Mouse (Mus musculus): ENCODE measurements at regions not wholly inside any gene's neighbourhood (a gene's known extent, or its start where the extent isn't known, plus 50 kb on each side); places are given as distances from the start of the nearest gene placed in this dataset.

DNA sequence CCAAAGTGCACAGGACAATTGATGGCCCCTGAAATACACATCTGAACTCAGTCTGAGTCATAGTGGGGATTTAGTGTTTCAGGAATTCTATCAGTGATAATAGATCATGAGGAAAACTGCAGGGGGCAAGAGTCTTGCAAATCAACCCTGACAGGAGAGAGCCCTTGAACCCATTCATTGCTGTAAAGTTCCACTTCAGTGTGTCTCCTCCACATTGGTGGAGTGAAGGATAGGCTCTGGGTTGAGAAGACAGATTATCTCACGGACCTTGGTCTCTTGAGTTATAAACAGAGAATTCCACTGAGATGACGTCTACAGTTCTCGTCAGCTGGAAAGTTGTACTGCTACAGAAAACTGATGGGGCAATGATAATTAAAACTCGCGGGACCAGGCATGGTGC lies 97.3 kb upstream of the Abca1 start:
- Histone ChIP-seq H3K4me2 (ENCODE audit: insufficient read depth, low read depth, poor library complexity, severe bottlenecking) (no peak overlapping the region), H3K36me3 (replicated peaks in 1 of 2; ENCODE audit: control insufficient read depth in 1 of 2, insufficient read depth in 1 of 2, low read length in 1 of 2) (no peaks in the 10 kb centered on the region), H3K9me3 (replicated peaks; ENCODE audit: low read length) (no peaks in the 10 kb centered on the region), H3K9ac (ENCODE audit: insufficient read depth, low read depth) (no peak overlapping the region), H3K4me3 (replicated peaks in 1 of 3; ENCODE audit: low read depth in 2 of 3, low read length in 2 of 3, poor library complexity in 1 of 3) (no peak overlapping the region), H3K27ac (ENCODE audit: insufficient read depth, low read depth) (no peak overlapping the region), H3K4me1 (ENCODE audit: control insufficient read depth in 1 of 2, insufficient read depth in 2 of 2) (no peaks in the 10 kb centered on the region), H3K27me3 (replicated peaks) (no peaks in the 10 kb centered on the region), H3K79me2 (replicated peaks; ENCODE audit: control insufficient read depth, extremely low read depth, insufficient read depth, poor library complexity, severe bottlenecking) (no peaks in the 10 kb centered on the region)
- TF ChIP-seq CHD1 (IDR thresholded peaks at IDR 0.05; ENCODE audit: low read depth, low read length): no peak
- TF ChIP-seq MXI1 (IDR thresholded peaks at IDR 0.05; ENCODE audit: low read depth, low read length): no peak
- no peak for TF ChIP-seq HCFC1 (IDR thresholded peaks at IDR 0.05; ENCODE audit: low read depth, low read length)
- no peak for TF ChIP-seq ZKSCAN1 (IDR thresholded peaks at IDR 0.05; ENCODE audit: borderline replicate concordance, low read depth, low read length)
- no peak for TF ChIP-seq GABPA (IDR thresholded peaks at IDR 0.05; ENCODE audit: insufficient replicate concordance, low read depth, low read length)
- no peak for TF ChIP-seq UBTF (IDR thresholded peaks at IDR 0.05; ENCODE audit: low read depth, low read length)
- no peak for TF ChIP-seq RAD21 (IDR thresholded peaks at IDR 0.05; ENCODE audit: low read depth, low read length)
- TF ChIP-seq POLR2AphosphoS2 (IDR thresholded peaks at IDR 0.05; ENCODE audit: low read depth, low read length): no peak
- no peak for TF ChIP-seq NRF1 (IDR thresholded peaks at IDR 0.05; ENCODE audit: low read depth, low read length)
- no peak for TF ChIP-seq MYC (IDR thresholded peaks at IDR 0.05; ENCODE audit: low read depth, low read length)
- no peak for TF ChIP-seq NELFE (IDR thresholded peaks at IDR 0.05; ENCODE audit: low read depth, low read length)
- TF ChIP-seq EP300 (IDR thresholded peaks at IDR 0.05; ENCODE audit: low read length): no peak
- no peak for TF ChIP-seq IRF4 (IDR thresholded peaks at IDR 0.05; ENCODE audit: low read depth, low read length)
- TF ChIP-seq JUN (IDR thresholded peaks at IDR 0.05; ENCODE audit: insufficient read depth, low read depth, low read length): no peak
- in situ Hi-C loops (cut with MboI; ENCODE audit: low pct_ligation_motif_present, low pct_unique_long_range_greater_than_20kb, low sequenced_read_pairs): no loop called here
- dilution Hi-C loops (cut with MboI; ENCODE audit: extremely low pct_ligation_motif_present, extremely low pct_unique_long_range_greater_than_20kb, low sequenced_read_pairs): no loop called here
- DNase-seq (ENCODE audit: extremely low read depth): no peak

DNA sequence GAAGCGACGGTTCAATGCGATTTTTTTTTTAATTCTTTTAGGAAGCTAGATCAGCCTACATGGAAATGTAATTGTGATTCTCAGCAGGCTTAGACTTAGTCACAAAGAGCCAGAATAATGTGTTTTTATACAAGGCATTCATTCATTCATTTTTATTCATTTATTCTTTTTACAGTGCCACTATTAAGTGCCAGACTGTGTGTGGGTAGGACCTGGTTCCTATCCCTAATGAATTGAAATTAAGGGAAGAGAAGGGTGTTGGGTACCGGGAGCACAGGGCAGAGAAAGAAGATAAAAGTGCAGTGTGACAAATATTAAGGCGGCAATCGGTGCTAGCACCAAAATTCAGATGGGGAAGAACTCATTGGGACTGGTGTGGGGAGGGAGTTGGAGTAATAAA lies 94.8 kb upstream of the Abca1 start:
- Histone ChIP-seq H3K79me2 (replicated peaks; ENCODE audit: control insufficient read depth, extremely low read depth, insufficient read depth, poor library complexity, severe bottlenecking) (no peaks in the 10 kb centered on the region), H3K9ac (ENCODE audit: insufficient read depth, low read depth) (no peak overlapping the region), H3K4me3 (replicated peaks in 1 of 3; ENCODE audit: low read depth in 2 of 3, low read length in 2 of 3, poor library complexity in 1 of 3) (no peak overlapping the region), H3K9me3 (replicated peaks; ENCODE audit: low read length) (no peaks in the 10 kb centered on the region), H3K4me2 (ENCODE audit: insufficient read depth, low read depth, poor library complexity, severe bottlenecking) (no peak overlapping the region), H3K36me3 (replicated peaks in 1 of 2; ENCODE audit: control insufficient read depth in 1 of 2, insufficient read depth in 1 of 2, low read length in 1 of 2) (no peaks in the 10 kb centered on the region), H3K27me3 (replicated peaks) (no peaks in the 10 kb centered on the region), H3K27ac (ENCODE audit: insufficient read depth, low read depth) (no peak overlapping the region), H3K4me1 (ENCODE audit: control insufficient read depth in 1 of 2, insufficient read depth in 2 of 2) (no peaks in the 10 kb centered on the region)
- DNase-seq (ENCODE audit: extremely low read depth): no peak
- in situ Hi-C loops (cut with MboI; ENCODE audit: low pct_ligation_motif_present, low pct_unique_long_range_greater_than_20kb, low sequenced_read_pairs) (no loop called here), dilution Hi-C loops (cut with MboI; ENCODE audit: extremely low pct_ligation_motif_present, extremely low pct_unique_long_range_greater_than_20kb, low sequenced_read_pairs) (no loop called here)
- TF ChIP-seq USF2 (conservative IDR thresholded peaks at IDR 0.05; ENCODE audit: low read depth, low read length): no peak
- no peak for TF ChIP-seq POLR2A (IDR thresholded peaks at IDR 0.05; ENCODE audit: low read depth, low read length)
- no peak for TF ChIP-seq NELFE (IDR thresholded peaks at IDR 0.05; ENCODE audit: low read depth, low read length)
- TF ChIP-seq ELF1 (IDR thresholded peaks at IDR 0.05; ENCODE audit: low read depth, low read length): no peak
- TF ChIP-seq JUND (conservative IDR thresholded peaks at IDR 0.05; ENCODE audit: low read depth, low read length): no peak
- TF ChIP-seq RAD21 (IDR thresholded peaks at IDR 0.05; ENCODE audit: low read depth, low read length): no peak
- no peak for TF ChIP-seq MXI1 (IDR thresholded peaks at IDR 0.05; ENCODE audit: low read depth, low read length)
- TF ChIP-seq MAX (IDR thresholded peaks at IDR 0.05; ENCODE audit: low read length): no peak
- no peak for TF ChIP-seq ETS1 (conservative IDR thresholded peaks at IDR 0.05; ENCODE audit: low read depth, low read length)
- no peak for TF ChIP-seq CHD2 (IDR thresholded peaks at IDR 0.05; ENCODE audit: low read length)
- TF ChIP-seq KAT2A (IDR thresholded peaks at IDR 0.05; ENCODE audit: insufficient replicate concordance, low read length): no peak
- TF ChIP-seq TCF12 (IDR thresholded peaks at IDR 0.05; ENCODE audit: low read depth, low read length): no peak
- no peak for TF ChIP-seq GABPA (IDR thresholded peaks at IDR 0.05; ENCODE audit: insufficient replicate concordance, low read depth, low read length)
- TF ChIP-seq ZMIZ1 (IDR thresholded peaks at IDR 0.05; ENCODE audit: low read depth, low read length): no peak
